In genomic region chr4:116995131-116995797, GRCm38 (mm10) we compare ENCODE assay signal across 8 mouse cellular contexts. TPM values are rescaled to one million over a fixed set of nuclear protein-coding genes. Genes with fewer than 3 reads are reported as not detected.
A peak's percentile ranks its signal among the peaks of the same experiment; 100 is the strongest.
DNase-seq lines count a peak whose midpoint lies in the region; ATAC-seq and TF ChIP-seq lines count a peak whose summit lies in the region.

Gene Hectd3 (plus strand): TSS chr4:116995317.

- peak within 1 kb of the TSS; percentile 64 for H3K27ac ChIP-seq in cerebellum, adult 2 months (ENCODE audit: insufficient read depth, low read length)
- H3K27ac ChIP-seq in hindbrain, embryonic 12.5 days, result peak within 1 kb of the TSS; percentile 89

- no peaks in the 10 kb centered on the region for H3K9me3 ChIP-seq in hindbrain, embryonic 12.5 days (replicated peaks)

- H3K4me3 ChIP-seq in cerebellum, adult 2 months (replicated peaks; ENCODE audit: insufficient read depth, low read depth, low read length), result peak within 1 kb of the TSS; percentile 90
- H3K4me3 ChIP-seq in hindbrain, embryonic 12.5 days, result peak within 1 kb of the TSS; percentile 95

- peaks cover 22% of the 10 kb centered on the region for H3K4me1 ChIP-seq in cerebellum, adult 2 months (ENCODE audit: control insufficient read depth, insufficient read depth, low read length)
- H3K4me1 ChIP-seq in hindbrain, embryonic 12.5 days, result peaks cover 31% of the 10 kb centered on the region

- peak within 1 kb of the TSS; percentile 95 for H3K4me2 ChIP-seq in hindbrain, embryonic 12.5 days (replicated peaks)

- H3K36me3 ChIP-seq in hindbrain, embryonic 12.5 days, result peaks cover 20% of the 10 kb centered on the region

- H3K27me3 ChIP-seq in cerebellum, adult 2 months (ENCODE audit: control insufficient read depth, insufficient read depth, low read length), result no peaks in the 10 kb centered on the region
- 0 out of 2 replicates have a peak, but pooled peaks cover 2% of the 10 kb centered on the region for H3K27me3 ChIP-seq in hindbrain, embryonic 12.5 days

- TF ChIP-seq POLR2A in cerebellum, adult 2 months (IDR thresholded peaks at IDR 0.05; ENCODE audit: borderline replicate concordance, insufficient read depth, low read length), result peak; percentile 52; the same call in 1 of the 2 replicates

- peak; percentile 64 for ATAC-seq in hindbrain, embryonic 12.5 days (ENCODE audit: low FRiP score)

- peak within 1 kb of the TSS; percentile 82 for H3K9ac ChIP-seq in hindbrain, embryonic 12.5 days

- no peak for TF ChIP-seq CTCF in cerebellum, adult 2 months (IDR thresholded peaks at IDR 0.05; ENCODE audit: borderline replicate concordance, insufficient read depth, low read depth, low read length)

- under 1% methylated on average over 58 of the region's 58 CpGs for WGBS in cerebellum, adult 2 months
- WGBS in hindbrain, embryonic 12.5 days, result 1% methylated on average over 52 of the region's 58 CpGs

- peak; percentile 82 for DNase-seq in R1 (ENCODE audit: low read depth, low spot score)
- DNase-seq in cerebellum, adult 2 months, result peak; percentile 70 to 74
- peak; percentile 65 for DNase-seq in forelimb bud, embryonic 11.5 days (ENCODE audit: low read depth, low spot score)
- peak; percentile 49 to 59 for DNase-seq in layer of hippocampus, postnatal 14 days (ENCODE audit: low spot score in 2 of 2)
- peak; percentile 83 for DNase-seq in lung, postnatal 36 days
- peak; percentile 86 for DNase-seq in retina, postnatal 1 day
- DNase-seq in urinary bladder, postnatal 4 days (ENCODE audit: low spot score in 2 of 2), result peak; percentile 48 to 59

RNA-seq across cellular contexts. Expression of gene Hectd3, which starts in this region (rescaled TPM):
- polyA plus RNA-seq in cerebellum, adult 2 months (2012; rRNA removed), result 69.5 and 73.1 TPM in 2 replicates
- polyA plus RNA-seq in hindbrain, embryonic 12.5 days (2016; fragmentation: Nextera tagmentation; extraction: Ambion mirVana), result 20.2 and 20.6 TPM in 2 replicates
- total RNA-seq in layer of hippocampus, postnatal 14 days (2021), result 10 to 100 TPM; 43.4 to 43.5 TPM

Comparison
In these comparisons a context has a peak if more than half of its experiments do, and no peak if none do; other contexts are left out.
1. Peak in every context shown above with its lines: DNase-seq, ATAC-seq, H3K4me3 ChIP-seq and H3K27ac ChIP-seq.